Mouse (Mus musculus): ENCODE measurements at regions not wholly inside any gene's neighbourhood (a gene's known extent, or its start where the extent isn't known, plus 50 kb on each side); places are given as distances from the start of the nearest gene placed in this dataset.

GRCm38 (mm10) chr9:47351036-47351435 lies 178.9 kb upstream of the Cadm1 start:
- DNase-seq, result no peak

- DNase-seq, result no peak
Measured at GRCm38 (mm10) chr9:47353017-47353416, 177.0 kb upstream of the Cadm1 start.

GRCm38 (mm10) chr9:47353972-47354371 lies 176.0 kb upstream of the Cadm1 start:
- DNase-seq, result no peak

GRCm38 (mm10) chr9:47354423-47354822 lies 175.6 kb upstream of the Cadm1 start:
- no peak for DNase-seq

GRCm38 (mm10) chr9:47354866-47355265 lies 175.1 kb upstream of the Cadm1 start:
- DNase-seq, result no peak

- peak; percentile 82 for DNase-seq
Measured at GRCm38 (mm10) chr9:47357756-47358399, 172.1 kb upstream of the Cadm1 start.

GRCm38 (mm10) chr9:47358400-47358767 lies 171.6 kb upstream of the Cadm1 start:
- DNase-seq, result no peak

GRCm38 (mm10) chr9:47363086-47363485 lies 166.9 kb upstream of the Cadm1 start:
- no peak for DNase-seq

- DNase-seq, result no peak
Measured at GRCm38 (mm10) chr9:47364762-47365161, 165.2 kb upstream of the Cadm1 start.

- no peak for DNase-seq
Measured at GRCm38 (mm10) chr9:47367266-47367957, 162.6 kb upstream of the Cadm1 start.

GRCm38 (mm10) chr9:47368015-47368901 lies 161.7 kb upstream of the Cadm1 start:
- no peak for DNase-seq

GRCm38 (mm10) chr9:47372296-47372695 lies 157.7 kb upstream of the Cadm1 start:
- no peak for DNase-seq

- DNase-seq, result no peak
Measured at GRCm38 (mm10) chr9:47374086-47374485, 155.9 kb upstream of the Cadm1 start.

- no peak for DNase-seq
Measured at GRCm38 (mm10) chr9:47376645-47377044, 153.3 kb upstream of the Cadm1 start.

GRCm38 (mm10) chr9:47378541-47378940 lies 151.4 kb upstream of the Cadm1 start:
- no peak for DNase-seq

GRCm38 (mm10) chr9:47380361-47380760 lies 149.6 kb upstream of the Cadm1 start:
- DNase-seq, result no peak

GRCm38 (mm10) chr9:47384185-47384854 lies 145.7 kb upstream of the Cadm1 start:
- DNase-seq, result no peak

GRCm38 (mm10) chr9:47386646-47387045 lies 143.3 kb upstream of the Cadm1 start:
- DNase-seq, result no peak

GRCm38 (mm10) chr9:47387221-47387620 lies 142.8 kb upstream of the Cadm1 start:
- no peak for DNase-seq

- no peak for DNase-seq
Measured at GRCm38 (mm10) chr9:47387716-47388300, 142.2 kb upstream of the Cadm1 start.

- no peak for DNase-seq
Measured at GRCm38 (mm10) chr9:47389901-47390300, 140.1 kb upstream of the Cadm1 start.

GRCm38 (mm10) chr9:47391669-47392068 lies 138.3 kb upstream of the Cadm1 start:
- DNase-seq, result no peak

All from heart, postnatal 4 days (tissue).